Mouse (Mus musculus): ENCODE results near the gene Gm10065.
A peak's percentile ranks its signal among the peaks of the same experiment; 100 is the strongest.
"Not testable (repeated sequence)": the region's sequence is repeated elsewhere in the genome, so short reads cannot be mapped to it uniquely, and the experiment has no call there.

Gm10065 gene

DNA sequence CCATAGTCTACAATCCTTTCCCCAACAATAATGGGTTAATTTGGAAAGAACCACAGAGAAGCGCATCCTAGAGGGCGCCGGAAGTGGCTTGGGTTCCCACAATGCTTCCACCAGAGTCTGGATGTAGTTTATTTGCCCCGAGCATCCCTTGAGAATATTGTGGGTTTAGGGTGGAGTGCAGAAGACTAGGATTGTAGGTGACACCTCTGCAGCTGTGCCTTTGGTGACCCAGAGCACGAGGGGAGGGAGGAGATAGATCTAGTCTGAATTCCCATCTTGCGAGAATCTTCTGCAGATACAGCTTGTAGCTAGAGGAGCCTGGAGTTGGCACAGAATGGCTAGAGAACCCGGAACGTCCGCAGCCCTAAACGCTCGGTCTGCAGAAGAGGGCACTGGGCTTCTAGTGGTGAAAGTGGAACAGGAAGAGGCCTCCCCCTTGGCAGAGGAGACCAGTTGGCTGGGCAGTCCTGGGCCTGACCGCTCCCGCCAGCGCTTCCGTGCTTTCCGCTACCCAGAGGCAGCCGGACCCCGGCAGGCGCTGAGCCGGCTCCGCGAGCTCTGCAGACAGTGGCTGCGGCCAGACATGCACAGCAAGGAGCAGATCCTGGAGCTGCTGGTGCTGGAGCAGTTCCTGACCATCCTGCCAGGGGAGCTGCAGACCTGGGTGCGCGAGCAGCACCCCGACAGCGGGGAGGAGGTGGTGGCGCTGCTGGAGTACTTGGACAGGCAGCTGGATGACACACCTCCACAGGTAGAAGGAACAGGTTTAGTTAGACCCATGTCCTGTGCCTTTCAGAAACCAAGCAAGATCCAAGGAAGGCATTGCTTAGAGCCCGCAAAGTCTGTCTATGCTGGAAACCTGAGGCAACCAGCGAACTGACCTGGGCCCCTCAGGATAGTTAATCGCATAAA lies at the start of gene Gm10065, which contains the start of gene Zkscan4:
Gm10065 (minus strand) TSS at position 683 of the 912 bp plus-strand sequence.
Zkscan4 (plus strand) TSS at position 149 of the 912 bp plus-strand sequence.
- peak; percentile 57 for DNase-seq (ENCODE audit: low spot score)

DNA sequence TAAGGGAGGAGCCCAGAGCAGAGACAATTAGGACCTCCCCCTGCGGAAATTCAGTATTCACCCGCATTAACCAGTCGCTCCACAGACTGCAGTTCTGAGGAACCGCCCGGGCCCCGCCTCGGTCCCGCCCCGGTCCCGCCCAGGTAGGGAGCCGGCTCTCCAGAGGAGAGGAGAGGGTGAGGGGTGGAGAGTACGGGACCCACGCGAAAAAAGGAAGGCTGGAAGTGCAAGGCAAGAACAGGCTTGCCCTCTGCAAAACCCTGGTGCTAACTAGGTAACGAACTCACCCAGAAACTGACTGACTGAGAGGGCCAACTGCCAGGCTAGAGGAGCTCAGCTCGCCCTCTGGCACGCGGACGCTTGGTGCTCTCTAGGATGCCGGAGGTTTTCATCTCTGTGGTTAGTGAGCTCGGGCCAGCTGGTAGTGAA lies 27.0 kb upstream of the Gm10065 start:
- DNase-seq (ENCODE audit: low spot score): peak; percentile 58

DNA sequence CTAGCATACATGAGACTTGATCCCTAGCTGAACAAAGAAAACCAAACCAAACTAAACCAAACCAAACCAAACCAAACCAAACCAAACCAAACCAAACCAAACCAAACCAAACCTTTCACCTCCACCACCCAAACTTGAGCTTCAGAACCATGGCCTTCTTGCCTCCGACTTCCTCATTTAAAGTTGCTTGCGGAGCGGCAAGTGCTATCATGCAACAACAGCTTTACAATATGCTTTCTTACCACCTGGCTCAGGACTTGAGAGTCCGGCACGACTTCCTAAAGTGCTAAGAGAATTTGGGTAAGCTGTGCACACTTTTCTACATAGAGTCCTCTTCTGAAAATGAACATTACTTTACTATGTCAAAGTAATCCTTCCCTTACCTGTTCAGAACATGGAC lies 23.1 kb upstream of the Gm10065 start:
- no peak for DNase-seq (ENCODE audit: low spot score)

DNA sequence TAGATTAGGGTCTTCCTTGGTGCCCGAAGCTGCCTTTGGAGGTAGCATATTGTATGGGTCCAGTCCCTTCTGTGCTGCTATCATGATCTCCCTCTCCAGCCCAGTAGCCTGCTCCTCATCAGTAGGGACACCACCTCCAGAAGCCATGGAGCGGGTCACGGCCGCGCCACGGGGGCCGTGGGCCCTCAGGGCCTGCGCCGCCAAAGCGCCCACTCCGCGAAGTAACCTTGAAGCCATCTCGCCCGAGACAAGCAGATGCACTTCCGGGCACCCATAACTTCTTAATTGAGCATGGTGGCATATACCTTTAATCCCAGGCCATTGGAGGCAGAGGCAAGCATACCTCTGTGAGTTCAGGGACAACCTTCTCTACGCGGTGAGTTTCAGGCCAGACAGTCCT lies 21.9 kb upstream of the Gm10065 start, which contains the start of gene Gm11273:
Gm11273 (minus strand) TSS at position 237 of the 400 bp plus-strand sequence.
- DNase-seq (ENCODE audit: low spot score): not testable (repeated sequence)

DNA sequence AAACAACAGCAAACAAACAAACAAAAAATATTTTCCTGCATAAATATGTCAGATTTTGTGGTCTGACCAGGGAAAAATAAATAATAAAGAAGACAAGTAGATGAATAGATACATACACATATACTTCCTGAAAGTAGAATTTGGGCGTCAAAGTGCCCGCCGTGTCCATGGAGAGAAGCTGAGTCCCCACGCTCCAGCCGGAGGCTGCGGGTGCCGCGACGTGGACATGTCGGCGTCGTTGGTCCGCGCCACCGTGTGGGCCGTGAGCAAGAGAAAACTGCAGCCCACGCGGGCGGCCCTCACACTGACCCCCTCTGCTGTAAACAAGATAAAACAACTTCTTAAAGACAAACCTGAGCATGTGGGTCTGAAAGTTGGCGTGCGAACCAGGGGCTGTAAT lies 15.8 kb upstream of the Gm10065 start, which contains the start of gene AK157302:
AK157302 (plus strand) TSS at position 144 of the 400 bp plus-strand sequence.
- DNase-seq (ENCODE audit: low spot score): no peak

DNA sequence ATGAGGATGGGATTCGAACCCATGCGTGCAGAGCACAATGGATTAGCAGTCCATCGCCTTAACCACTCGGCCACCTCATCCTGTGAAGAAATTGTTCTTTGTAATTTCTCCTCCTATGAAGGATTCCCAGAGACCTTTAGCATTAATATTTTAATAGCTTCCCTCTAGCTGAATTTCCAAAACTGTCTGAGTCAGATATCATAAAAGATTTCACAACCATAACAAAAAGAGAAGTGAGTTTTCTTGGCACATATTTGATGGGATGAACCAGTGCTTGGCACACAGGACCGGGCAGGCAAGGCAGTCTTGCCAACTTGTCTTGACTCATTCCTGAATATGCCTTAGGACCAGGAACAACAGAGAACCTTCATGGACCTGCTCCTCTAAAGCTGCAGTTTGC lies 13.6 kb upstream of the Gm10065 start:
- DNase-seq (ENCODE audit: low spot score): no peak

DNA sequence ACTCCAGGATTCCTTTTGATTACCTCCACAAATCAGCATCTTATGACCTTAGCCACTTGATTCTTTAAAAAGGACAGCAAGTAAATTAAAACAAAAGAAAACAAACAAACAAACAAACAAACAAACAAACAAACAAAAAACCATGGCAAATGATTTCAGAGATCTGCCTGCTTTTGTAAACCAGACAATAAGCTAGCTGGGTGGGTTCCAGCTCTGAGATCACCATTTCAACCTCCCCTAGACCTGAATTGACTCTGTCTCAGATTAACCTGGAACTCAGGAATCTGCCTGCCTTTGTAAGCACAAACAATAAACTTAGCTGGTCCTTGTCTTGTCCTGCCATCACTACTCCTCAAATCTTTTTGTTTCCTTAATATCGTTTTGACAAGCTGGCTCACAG lies 7.6 kb upstream of the Gm10065 start:
- no peak for DNase-seq (ENCODE audit: low spot score)

DNA sequence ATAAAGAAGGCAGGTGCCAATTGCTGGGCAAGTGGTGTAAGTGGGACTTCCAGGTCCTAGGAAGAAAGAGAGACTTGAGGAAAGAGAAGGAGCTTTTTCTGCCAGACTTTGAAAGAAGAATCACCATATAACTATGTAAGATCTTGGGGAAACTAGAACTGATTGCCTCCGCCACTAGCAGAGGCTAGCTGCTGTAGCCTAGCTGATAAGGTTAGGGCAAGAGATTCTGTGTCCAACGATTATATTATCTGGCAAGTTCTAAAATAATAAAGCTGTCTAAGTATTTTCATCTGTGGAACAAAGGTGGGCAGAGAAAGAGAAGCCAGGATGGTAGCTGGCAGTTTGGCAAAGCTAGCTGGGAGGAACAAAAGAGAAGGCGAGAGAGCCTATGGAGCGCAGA lies 6.8 kb downstream of the Gm10065 start:
- DNase-seq (ENCODE audit: low spot score): no peak

DNA sequence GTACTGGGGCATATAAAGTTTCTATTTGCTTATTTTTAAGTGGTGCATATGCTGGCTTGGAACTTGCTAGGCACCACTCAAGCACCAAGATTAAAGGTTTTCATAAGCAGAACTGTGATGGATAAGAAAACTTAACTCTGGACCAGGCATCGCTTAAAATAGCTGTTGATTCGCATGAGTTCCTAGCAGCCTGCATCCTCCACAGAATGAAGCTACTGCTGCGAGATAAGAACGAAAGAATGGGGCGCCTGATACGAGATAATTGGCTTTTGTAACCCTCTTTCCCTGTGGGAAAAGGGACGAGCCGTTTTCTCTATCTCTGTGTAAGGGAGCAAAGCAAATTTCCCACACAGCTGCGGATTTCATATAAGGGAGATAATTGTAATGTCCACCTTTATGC lies 10.1 kb downstream of the Gm10065 start:
- no peak for DNase-seq (ENCODE audit: low spot score)

DNA sequence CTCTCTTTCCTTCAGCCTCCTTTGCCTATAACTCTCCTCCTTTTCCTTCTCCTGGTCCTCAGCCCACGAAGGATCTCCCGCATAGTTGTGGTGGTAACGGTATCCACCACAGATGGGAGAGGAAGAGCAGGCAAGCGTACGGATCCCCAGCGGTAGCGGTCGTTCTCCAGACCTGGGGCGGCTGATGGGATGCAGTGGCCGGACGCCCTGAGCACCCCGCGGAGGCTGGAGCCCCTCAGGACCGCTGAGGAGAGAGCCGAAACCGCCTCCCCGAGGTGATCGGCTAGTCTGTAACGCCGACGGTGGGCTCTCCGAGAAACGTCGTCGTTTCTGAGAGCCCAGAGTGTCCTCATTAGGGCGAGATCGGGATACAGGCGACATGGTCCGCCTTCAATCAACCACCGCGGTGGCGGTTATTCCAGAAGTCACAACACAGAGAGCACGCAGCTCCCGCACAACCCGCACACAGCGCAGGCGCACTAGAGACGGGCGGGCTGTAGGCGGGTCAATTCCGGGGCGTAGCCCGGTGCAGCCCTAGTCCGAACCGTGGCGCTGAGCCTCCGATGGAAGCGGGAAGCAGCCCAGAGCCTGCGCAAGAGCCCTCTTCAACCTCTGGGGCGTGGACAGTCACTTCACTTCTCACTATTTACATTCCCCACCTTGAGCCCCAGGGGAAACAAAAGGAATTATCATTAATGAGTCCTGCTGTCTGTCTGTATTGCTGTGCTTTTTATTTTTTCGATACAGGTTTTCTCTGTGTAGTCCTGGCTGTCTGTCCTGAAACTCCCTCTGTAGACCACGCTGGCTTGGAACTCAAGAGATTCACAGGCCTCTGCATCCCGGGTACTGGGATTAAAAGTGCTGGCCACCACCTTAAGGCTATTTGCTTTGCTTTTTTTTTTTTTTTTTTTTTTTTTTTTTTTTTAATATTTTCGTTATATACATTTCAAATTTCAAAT lies 10.9 kb downstream of the Gm10065 start, which contains the start of gene Nkapl:
Nkapl (minus strand) TSS at position 449 of the 959 bp plus-strand sequence.
- peak; percentile 56 for DNase-seq (ENCODE audit: low spot score)

DNA sequence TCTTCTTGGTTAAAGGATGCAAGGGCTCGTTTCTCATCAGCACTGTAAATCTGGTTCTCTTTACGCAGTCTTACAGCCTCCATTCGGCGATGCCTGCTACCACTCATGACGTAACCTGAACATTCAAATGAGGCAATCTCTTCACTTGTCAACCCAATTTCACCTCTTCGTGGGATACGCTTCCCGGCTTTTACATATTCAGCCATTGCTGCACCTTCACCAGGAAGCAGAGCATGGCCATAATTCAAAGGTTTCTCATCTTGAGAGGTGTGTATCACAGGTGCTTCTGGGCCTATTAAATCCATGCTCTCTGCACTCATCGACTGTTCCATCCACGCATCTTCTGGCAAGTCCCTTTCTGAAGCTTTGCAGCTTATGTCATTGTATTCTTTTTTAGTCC lies 11.9 kb downstream of the Gm10065 start:
- no peak for DNase-seq (ENCODE audit: low spot score)

DNA sequence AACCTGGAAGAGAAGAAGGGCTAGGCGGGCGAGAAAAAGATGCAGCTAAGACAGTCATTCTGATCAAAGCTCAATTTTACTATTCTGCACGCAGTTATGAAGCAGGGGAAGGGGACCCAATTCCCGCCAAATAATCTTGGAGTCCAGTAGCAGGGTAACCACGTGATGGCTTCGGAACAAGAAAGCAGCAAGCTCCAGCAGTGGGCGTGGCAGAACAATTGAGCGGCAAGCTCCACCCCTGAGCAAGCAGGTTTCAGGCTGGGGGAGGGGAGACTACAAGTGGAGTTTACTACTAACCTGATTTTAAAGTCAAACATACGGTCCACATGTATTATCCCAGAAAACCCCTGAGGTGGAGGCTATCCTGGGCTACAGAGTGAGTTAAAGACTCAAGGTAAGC lies 16.7 kb downstream of the Gm10065 start:
- DNase-seq (ENCODE audit: low spot score): not testable (repeated sequence)

DNA sequence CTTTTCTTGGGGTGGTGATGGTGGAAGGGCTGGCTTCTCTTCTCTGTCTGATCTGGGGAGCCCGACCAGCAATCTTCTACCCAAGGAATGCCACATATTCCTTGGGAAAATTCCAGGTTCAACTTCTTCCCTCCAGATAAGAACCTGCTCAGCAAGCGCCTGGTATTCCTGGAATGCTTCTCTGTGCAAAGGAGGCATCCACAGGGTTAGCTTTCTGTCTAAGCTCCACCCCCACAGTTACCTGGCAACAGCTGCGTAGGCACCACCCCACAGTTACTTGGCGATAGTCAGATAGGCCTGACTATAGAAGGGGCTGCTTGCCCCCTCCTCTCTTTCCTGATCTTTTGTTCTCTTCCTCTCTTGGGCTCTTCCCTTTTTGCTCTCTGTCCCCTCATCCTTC lies 22.9 kb downstream of the Gm10065 start:
- no peak for DNase-seq (ENCODE audit: low spot score)

DNA sequence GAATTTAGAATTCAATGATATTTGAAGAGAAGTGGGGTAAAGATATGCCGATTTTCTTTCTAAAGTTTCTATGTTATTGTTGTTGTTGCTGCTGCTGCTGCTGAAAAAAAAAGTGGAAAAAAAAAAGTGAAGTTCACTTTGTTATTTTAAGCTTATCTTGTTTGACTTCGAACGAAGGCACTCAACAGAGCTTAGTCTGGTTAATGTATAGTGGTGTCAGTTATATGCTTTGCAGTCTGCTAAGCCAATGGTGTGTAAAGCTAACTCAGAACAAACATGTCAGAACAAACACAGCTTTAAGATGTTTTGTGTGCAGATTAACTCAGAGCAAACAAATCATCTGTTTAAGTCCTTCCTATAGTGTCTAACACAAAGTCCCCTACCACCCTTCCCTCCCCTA lies 25.1 kb downstream of the Gm10065 start:
- no peak for DNase-seq (ENCODE audit: low spot score)

DNA sequence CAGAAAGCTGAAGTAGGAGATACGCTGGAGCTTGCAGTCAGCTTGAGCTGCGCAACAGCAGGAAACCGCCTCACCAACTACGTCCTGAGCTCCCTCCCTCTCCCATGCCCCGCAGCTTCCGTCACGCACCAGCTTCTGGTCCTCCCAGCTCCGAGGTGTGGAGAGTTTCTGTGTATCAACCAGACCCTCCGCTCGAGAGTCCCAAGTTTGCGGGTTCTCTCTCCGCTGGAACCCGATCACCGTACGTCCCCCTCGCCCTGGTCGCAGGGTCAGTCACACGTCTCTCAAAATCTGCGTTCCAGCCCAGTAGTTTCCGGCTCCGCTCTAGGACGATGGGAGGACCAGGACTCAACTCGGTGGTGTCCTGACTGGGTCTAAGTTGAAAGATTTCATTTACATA lies 25.8 kb downstream of the Gm10065 start, which contains the start of gene Zscan26:
Zscan26 (minus strand) TSS at position 282 of the 400 bp plus-strand sequence.
- peak; percentile 73 for DNase-seq (ENCODE audit: low spot score)

DNA sequence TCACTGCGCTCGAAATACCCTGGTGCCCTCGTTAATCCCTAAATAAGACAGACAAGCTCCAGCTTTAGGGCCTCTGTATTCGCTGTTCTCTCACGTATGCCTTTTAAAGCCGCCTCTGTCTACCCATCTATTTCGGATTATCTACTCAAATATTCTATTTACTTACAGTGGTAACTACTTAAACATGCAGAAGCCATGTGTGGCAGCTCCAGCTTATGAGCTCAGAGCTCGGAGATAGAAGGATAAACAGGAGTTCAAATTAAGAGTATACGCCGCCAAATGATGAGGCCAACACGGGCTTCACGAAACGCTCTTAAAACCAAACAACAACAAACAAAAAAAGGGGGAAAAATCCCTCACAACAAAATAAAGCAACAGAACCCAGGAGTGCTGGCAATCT lies 26.2 kb downstream of the Gm10065 start:
- no peak for DNase-seq (ENCODE audit: low spot score)

DNA sequence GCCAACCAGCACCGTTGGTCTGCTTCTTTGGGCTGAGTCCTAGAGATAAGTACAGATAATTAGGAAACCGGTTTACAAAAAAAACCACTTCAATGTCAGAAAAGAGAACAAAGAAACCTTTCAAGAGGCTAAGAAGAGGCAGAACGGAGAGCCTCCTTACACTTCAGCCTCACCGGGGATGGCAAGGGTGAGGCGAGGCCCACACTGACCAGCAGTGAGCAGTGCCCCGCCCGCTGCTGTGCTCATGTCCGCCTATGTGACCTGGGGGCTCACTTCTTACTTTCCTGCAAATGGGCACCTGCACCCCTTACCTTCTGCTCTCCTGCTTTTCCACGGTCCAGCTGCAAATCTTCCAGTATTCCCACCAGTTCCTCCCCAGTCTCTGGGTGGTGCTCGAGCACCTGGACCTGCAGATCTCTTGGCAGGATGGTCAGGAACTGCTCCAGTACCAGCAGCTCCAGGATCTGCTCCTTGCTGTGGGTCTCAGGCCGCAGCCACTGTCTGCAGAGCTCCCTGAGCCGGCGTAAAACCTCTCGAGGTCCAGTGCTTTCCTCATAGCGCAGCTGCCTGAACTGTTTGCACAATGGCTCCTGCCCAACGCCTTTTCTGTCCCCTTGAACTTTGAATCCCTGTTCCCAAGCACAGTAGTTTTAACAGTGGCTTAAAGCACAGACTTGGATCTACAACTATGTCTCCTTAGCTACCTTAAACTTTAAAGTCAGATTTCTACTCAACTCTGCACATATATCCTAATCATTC lies 31.2 kb downstream of the Gm10065 start:
- no peak for DNase-seq (ENCODE audit: low spot score)

DNA sequence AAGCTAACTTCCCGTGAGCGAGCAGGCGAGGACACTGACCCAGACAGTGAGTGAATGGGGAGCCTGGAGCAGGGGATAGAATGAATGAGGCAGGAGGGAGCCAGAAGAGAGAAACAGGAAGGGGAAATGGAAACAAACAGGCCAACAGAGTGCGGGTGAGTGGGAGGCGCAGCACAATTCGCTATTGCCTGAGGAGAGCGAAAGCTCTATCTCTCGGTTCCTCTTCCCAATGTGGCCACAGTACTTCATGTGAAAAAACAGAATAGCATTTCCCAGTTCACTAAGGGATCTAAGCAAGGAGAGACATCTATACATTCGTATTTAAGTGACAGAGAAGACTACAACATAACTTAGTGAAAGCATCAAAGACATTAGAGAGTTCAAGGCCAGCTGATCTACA lies 32.4 kb downstream of the Gm10065 start:
- DNase-seq (ENCODE audit: low spot score): no peak

DNA sequence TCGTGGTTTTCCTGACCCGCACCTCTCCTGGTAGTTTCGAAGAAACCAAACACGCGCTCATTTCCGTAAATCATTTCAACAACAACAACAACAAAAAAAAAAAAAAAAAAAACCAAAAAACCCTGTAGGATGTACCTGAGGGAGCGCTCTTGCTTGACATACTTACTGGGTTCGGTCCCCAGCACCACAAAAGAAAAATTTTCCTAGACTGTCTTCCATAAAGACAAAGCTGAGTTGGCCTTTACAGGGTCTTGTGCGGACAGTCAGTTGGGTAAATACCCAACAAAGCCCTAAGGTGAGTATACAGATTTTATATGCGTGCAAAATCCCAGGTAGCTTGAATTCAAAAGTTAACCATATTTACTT lies 38.1 kb downstream of the Gm10065 start:
- no peak for DNase-seq (ENCODE audit: low spot score)

DNA sequence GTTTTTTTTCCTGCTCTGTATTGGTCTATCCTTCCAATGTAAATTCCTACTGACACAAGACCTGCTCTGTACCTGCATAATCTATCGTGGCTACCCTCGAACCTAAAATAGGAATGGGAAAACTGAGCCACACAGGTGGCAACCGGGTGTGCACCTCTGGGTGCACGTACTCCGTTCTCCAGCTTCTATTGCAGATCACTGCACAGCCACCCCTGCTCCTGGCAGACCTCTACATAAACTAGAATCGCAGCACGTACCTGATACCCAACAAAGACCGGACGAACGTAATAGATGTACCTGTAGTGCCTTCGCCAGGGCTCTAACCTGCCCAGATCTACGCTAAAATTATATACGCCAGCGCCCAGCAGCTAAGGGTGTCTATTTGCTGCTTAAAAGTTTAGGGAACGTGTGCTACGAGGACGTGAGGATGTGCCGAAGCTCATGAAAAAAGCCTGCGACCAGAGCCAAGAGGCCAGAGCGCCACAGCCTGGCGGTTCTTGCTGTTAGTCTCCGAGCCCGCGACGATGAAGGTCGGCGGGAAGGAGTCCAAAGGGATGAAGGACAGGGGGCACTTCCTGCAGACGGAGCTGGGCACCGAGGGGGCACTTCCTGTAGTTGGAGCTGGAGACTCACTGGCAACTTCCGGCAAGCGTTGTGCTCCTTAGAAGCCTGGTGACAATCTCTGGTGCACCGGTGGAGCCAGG lies 38.6 kb downstream of the Gm10065 start, which contains the start of gene Pgbd1:
Pgbd1 (minus strand) TSS at position 556 of the 704 bp plus-strand sequence.
- peak; percentile 46 for DNase-seq (ENCODE audit: low spot score)

DNA sequence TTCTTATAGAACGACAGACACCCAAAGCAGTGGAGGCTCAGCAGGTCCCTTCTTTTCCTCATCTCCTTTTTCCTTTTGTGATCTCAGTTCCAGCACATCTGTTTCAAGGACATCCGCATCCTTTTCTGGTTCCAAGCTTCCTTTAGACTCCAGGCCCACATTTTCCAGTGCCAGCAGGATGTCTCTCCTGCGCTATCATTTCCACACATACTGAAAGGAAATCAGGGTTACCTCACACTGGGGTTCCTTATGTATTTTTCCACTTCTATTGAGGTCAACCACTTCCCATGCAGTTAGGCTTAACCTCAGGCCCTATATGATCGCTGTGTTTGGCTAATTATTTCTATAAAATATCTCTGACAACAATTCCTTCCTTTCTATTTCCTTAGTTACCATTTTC lies 43.8 kb downstream of the Gm10065 start:
- no peak for DNase-seq (ENCODE audit: low spot score)
